In genomic region chr10:20076541-20077469, GRCm38 (mm10) we compare ENCODE assay signal across 13 mouse cellular contexts.
DNase-seq lines count a peak whose midpoint lies in the region; ATAC-seq and TF ChIP-seq lines count a peak whose summit lies in the region.
"Had no signal": no experiment of that assay in that cellular context is flagged by ENCODE, and none has a peak within 500 bp of the region (broad histone marks: within the 10 kb centered on the region; RNA-seq: fewer than 3 reads in every experiment).

No protein-coding gene starts in this region.

- peak; percentile 91 for ATAC-seq in liver, postnatal 0 days
- no peak for ATAC-seq in hindbrain, postnatal 0 days

- H3K4me3 ChIP-seq in liver, postnatal 0 days (ENCODE audit: low read depth, low read length): no peak overlapping the region
- H3K4me3 ChIP-seq in hindbrain, postnatal 0 days (ENCODE audit: low read length): no peak overlapping the region

- H3K27ac ChIP-seq in liver, postnatal 0 days (ENCODE audit: low read depth): peak overlapping the region; percentile 82
- H3K27ac ChIP-seq in hindbrain, postnatal 0 days: no peak overlapping the region
- H3K27ac ChIP-seq: hindbrain, embryonic 14.5 days had no signal

- no peak for TF ChIP-seq CTCF in liver, postnatal 0 days (IDR thresholded peaks at IDR 0.05; ENCODE audit: low read depth)
- TF ChIP-seq CTCF in hindbrain, postnatal 0 days (IDR thresholded peaks at IDR 0.05; ENCODE audit: low read depth): no peak

- peaks cover 11% of the 10 kb centered on the region; the same call in 1 of the 2 replicates for H3K36me3 ChIP-seq in liver, postnatal 0 days (replicated peaks; ENCODE audit: insufficient read depth, low read length)
- no peaks in the 10 kb centered on the region for H3K36me3 ChIP-seq in hindbrain, postnatal 0 days (ENCODE audit: insufficient read depth, low read length)

- DNase-seq in adrenal gland, adult (ENCODE audit: inconsistent age in 2 of 2, low spot score in 1 of 2): peak; percentile 37 to 88
- no peak for DNase-seq in adrenal gland, postnatal 25 days
- peak; percentile 35 for DNase-seq in 3134 (ENCODE audit: extremely low read depth, insufficient read length, low spot score)
- DNase-seq in adrenal gland, postnatal 36 days: peak; percentile 24 to 49
- peak; percentile 48 for DNase-seq in liver, postnatal 0 days
- no peak for DNase-seq in hindbrain, postnatal 0 days (ENCODE audit: low spot score)
- no peak for DNase-seq in kidney, adult 18-20 months
- no peak for DNase-seq in thymus, postnatal 14 days
- DNase-seq: cerebellum, adult 8-10 months; kidney, postnatal 14 days; left cerebral cortex, postnatal 4 days had no signal

- TF ChIP-seq EP300 in liver, postnatal 0 days (IDR thresholded peaks at IDR 0.05; ENCODE audit: low read depth): peak; percentile 55; the same call in 1 of the 2 replicates

- WGBS in liver, postnatal 0 days (ENCODE audit: insufficient replicate concordance): 43% methylated on average over 13 of the region's 13 CpGs
- WGBS in hindbrain, postnatal 0 days: 69% methylated on average over 13 of the region's 13 CpGs

- no peaks in the 10 kb centered on the region for H3K9me3 ChIP-seq in liver, postnatal 0 days (ENCODE audit: low read length)
- no peaks in the 10 kb centered on the region for H3K9me3 ChIP-seq in hindbrain, postnatal 0 days (ENCODE audit: low read length)

- H3K4me2 ChIP-seq in liver, postnatal 0 days (ENCODE audit: low read depth, low read length): no peak overlapping the region
- no peak overlapping the region for H3K4me2 ChIP-seq in hindbrain, postnatal 0 days (ENCODE audit: low read depth, low read length)
- H3K4me2 ChIP-seq: hindbrain, embryonic 14.5 days; midbrain, embryonic 11.5 days had no signal

- H3K4me1 ChIP-seq in liver, postnatal 0 days (ENCODE audit: insufficient read depth): peaks cover 9% of the 10 kb centered on the region
- no peaks in the 10 kb centered on the region for H3K4me1 ChIP-seq in hindbrain, postnatal 0 days (ENCODE audit: insufficient read depth, low read length)

- no peak overlapping the region for H3K9ac ChIP-seq in liver, postnatal 0 days (replicated peaks)
- H3K9ac ChIP-seq in hindbrain, postnatal 0 days (replicated peaks; ENCODE audit: low read length): no peak overlapping the region
- H3K9ac ChIP-seq: hindbrain, embryonic 14.5 days had no signal

- no peaks in the 10 kb centered on the region for H3K27me3 ChIP-seq in liver, postnatal 0 days (ENCODE audit: insufficient read depth, low read length)
- no peaks in the 10 kb centered on the region for H3K27me3 ChIP-seq in hindbrain, postnatal 0 days (ENCODE audit: insufficient read depth, low read length)

Comparison
In these comparisons a context has a peak if more than half of its experiments do, and no peak if none do; other contexts are left out.
1. DNase-seq: peak in adrenal gland, adult (2 of 2), 3134 (single experiment), adrenal gland, postnatal 36 days (2 of 2) and liver, postnatal 0 days (single experiment); none in adrenal gland, postnatal 25 days (single experiment), hindbrain, postnatal 0 days (single experiment), kidney, adult 18-20 months (single experiment) and thymus, postnatal 14 days (single experiment).